Mouse (Mus musculus): ENCODE results near the gene Pnmal2. TPM values are rescaled to one million over a fixed set of nuclear protein-coding genes. Genes with fewer than 3 reads are reported as not detected.

The Pnmal2 gene
- polyA plus RNA-seq, 2 experiments, result 13.9 to 18.8 TPM

DNA sequence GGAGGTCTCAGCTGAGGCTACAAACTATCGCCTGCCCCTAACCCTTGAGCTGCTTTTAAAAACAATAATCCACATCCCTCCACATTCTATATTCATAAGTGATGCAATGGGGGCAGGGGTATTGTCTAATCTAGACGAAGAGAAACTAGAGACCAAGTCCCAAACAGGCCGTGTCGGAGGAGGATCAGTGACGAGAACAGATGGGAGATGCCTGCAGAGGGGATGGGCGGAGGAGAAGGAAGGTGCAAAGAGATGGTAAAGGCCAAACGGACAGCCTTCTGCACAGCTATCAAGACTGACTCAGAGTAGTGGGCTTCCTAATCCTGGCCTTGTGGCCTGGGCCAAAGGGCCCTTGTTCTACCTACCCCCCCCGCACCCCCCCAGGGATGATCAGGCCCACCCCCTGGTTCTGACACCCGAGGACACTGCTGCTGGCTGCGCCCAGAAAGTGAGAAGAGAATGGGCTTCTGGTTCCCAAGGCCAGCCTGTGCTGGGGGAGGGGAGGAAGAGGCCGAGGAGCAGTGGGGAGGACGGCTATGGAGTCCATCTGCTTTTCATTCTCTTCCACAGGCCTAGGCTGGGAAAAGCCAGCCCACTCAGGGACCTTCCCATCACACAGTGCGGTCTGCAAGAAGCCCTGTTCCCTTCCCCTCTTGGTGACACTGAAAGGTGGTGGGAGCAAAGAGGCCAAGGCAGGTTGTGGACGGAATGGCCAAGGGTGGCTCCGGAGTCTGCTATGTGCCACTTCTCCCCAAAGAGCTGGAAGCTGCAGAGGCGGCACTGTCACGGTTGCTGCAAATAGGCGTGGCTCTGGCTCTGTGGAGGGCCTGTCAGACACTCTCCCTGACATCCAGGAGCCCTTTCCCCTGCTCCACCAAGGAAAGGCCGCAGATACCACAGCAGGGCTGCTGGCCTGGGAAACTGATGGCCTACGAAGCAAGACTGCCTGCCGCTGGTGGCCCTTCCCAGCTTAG, 23.4 kb upstream of the Pnmal2 start:
- peak overlapping the region; percentile 84 for H3K9ac ChIP-seq (ENCODE audit: low read depth, low read length, severe bottlenecking)
- H3K36me3 ChIP-seq (ENCODE audit: control insufficient read depth, insufficient read depth, low read length), result peaks cover 41% of the 10 kb centered on the region
- peaks cover 32% of the 10 kb centered on the region for H3K4me1 ChIP-seq (ENCODE audit: control insufficient read depth, insufficient read depth, low read length)
- peak overlapping the region; percentile 88 for H3K4me2 ChIP-seq (replicated peaks; ENCODE audit: low read depth, low read length, severe bottlenecking)
- peak overlapping the region; percentile 71 for H3K27ac ChIP-seq (replicated peaks; ENCODE audit: low read depth, low read length)
- no peaks in the 10 kb centered on the region for H3K27me3 ChIP-seq (ENCODE audit: control insufficient read depth, insufficient read depth, low read length)
- no peaks in the 10 kb centered on the region for H3K9me3 ChIP-seq (ENCODE audit: control insufficient read depth, low read length)
- no peak for DNase-seq (ENCODE audit: low spot score)
- no peak for TF ChIP-seq POLR2A (IDR thresholded peaks at IDR 0.05; ENCODE audit: borderline replicate concordance, extremely low read depth, insufficient read depth, insufficient read length)
- 42% methylated on average over 21 of the region's 21 CpGs for WGBS
- ATAC-seq (ENCODE audit: low FRiP score, low read depth), result no peak
- peak overlapping the region; percentile 99 for H3K4me3 ChIP-seq (replicated peaks; ENCODE audit: low read length)

DNA sequence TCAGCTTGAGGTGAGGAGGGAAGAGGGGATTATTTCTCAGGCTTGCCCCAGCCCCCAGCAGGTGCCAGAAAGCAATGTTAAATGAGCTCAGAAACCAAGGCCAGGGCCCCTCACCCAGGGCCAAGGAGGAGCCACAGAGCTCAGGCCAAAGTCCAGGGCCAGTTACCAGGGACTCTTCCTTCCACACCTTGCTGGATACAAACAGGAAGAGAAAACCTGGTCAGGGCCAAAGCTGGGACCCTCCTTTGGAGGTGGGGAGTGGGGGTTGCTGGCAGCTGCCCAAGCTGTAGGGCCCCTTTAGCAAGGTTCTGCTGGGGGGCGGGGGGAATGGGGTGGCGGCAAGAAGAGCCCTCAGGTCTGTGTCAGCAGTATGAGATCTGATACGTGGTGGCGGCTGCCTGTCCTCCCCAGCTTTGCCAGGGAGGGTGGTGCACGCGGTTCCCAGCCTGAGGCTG, 22.6 kb upstream of the Pnmal2 start:
- H3K4me2 ChIP-seq (replicated peaks; ENCODE audit: low read depth, low read length, severe bottlenecking), result peak overlapping the region; percentile 88
- peaks cover 33% of the 10 kb centered on the region for H3K36me3 ChIP-seq (ENCODE audit: control insufficient read depth, insufficient read depth, low read length)
- DNase-seq (ENCODE audit: low spot score) (no peak), ATAC-seq (ENCODE audit: low FRiP score, low read depth) (no peak)
- no peaks in the 10 kb centered on the region for H3K9me3 ChIP-seq (ENCODE audit: control insufficient read depth, low read length)
- peak overlapping the region; percentile 71 for H3K27ac ChIP-seq (replicated peaks; ENCODE audit: low read depth, low read length)
- peaks cover 32% of the 10 kb centered on the region for H3K4me1 ChIP-seq (ENCODE audit: control insufficient read depth, insufficient read depth, low read length)
- TF ChIP-seq POLR2A (IDR thresholded peaks at IDR 0.05; ENCODE audit: borderline replicate concordance, extremely low read depth, insufficient read depth, insufficient read length), result no peak
- H3K4me3 ChIP-seq (replicated peaks; ENCODE audit: low read length), result peak overlapping the region; percentile 99
- no peaks in the 10 kb centered on the region for H3K27me3 ChIP-seq (ENCODE audit: control insufficient read depth, insufficient read depth, low read length)
- peak overlapping the region; percentile 84 for H3K9ac ChIP-seq (ENCODE audit: low read depth, low read length, severe bottlenecking)
- WGBS, result 36% methylated on average over 6 of the region's 6 CpGs

DNA sequence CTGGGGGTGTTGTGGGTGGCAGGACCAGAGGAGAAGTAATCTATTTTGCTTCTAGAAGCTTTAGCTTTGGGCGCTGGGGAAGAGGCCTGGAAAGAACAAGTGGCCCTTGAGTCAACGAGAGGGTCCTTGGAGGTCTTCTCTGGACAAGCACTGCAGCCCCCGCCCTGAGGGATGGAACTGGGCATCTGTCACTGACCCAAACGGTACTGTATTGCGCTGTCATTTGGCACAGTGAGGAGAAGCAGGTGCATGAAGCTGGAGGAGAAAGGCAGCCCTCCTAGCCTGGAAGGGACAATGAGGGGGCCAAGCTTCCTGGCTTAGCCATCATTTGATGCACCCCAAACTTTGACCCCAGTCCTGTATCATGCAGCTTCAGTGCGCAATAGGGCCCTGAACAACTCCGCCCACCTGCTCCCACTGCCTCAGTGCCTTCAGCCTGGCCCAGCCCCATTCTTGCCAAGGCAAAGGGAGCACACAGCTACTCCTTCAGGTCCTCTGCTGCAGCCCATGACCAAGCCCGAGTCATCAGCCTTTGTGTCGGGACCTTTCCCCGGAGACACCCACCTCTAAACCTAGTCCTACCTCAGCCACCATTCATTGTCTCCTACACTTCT, 22.0 kb upstream of the Pnmal2 start:
- peak overlapping the region; percentile 88 for H3K4me2 ChIP-seq (replicated peaks; ENCODE audit: low read depth, low read length, severe bottlenecking)
- no peaks in the 10 kb centered on the region for H3K27me3 ChIP-seq (ENCODE audit: control insufficient read depth, insufficient read depth, low read length)
- 60% methylated on average over 10 of the region's 10 CpGs for WGBS
- H3K36me3 ChIP-seq (ENCODE audit: control insufficient read depth, insufficient read depth, low read length), result peaks cover 27% of the 10 kb centered on the region
- no peaks in the 10 kb centered on the region for H3K9me3 ChIP-seq (ENCODE audit: control insufficient read depth, low read length)
- DNase-seq (ENCODE audit: low spot score) (no peak), ATAC-seq (ENCODE audit: low FRiP score, low read depth) (no peak)
- H3K4me1 ChIP-seq (ENCODE audit: control insufficient read depth, insufficient read depth, low read length), result peaks cover 32% of the 10 kb centered on the region
- no peak for TF ChIP-seq POLR2A (IDR thresholded peaks at IDR 0.05; ENCODE audit: borderline replicate concordance, extremely low read depth, insufficient read depth, insufficient read length)
- peak overlapping the region; percentile 84 for H3K9ac ChIP-seq (ENCODE audit: low read depth, low read length, severe bottlenecking)
- peak overlapping the region; percentile 99 for H3K27ac ChIP-seq (replicated peaks; ENCODE audit: low read depth, low read length)
- peak overlapping the region; percentile 99 for H3K4me3 ChIP-seq (replicated peaks; ENCODE audit: low read length)

DNA sequence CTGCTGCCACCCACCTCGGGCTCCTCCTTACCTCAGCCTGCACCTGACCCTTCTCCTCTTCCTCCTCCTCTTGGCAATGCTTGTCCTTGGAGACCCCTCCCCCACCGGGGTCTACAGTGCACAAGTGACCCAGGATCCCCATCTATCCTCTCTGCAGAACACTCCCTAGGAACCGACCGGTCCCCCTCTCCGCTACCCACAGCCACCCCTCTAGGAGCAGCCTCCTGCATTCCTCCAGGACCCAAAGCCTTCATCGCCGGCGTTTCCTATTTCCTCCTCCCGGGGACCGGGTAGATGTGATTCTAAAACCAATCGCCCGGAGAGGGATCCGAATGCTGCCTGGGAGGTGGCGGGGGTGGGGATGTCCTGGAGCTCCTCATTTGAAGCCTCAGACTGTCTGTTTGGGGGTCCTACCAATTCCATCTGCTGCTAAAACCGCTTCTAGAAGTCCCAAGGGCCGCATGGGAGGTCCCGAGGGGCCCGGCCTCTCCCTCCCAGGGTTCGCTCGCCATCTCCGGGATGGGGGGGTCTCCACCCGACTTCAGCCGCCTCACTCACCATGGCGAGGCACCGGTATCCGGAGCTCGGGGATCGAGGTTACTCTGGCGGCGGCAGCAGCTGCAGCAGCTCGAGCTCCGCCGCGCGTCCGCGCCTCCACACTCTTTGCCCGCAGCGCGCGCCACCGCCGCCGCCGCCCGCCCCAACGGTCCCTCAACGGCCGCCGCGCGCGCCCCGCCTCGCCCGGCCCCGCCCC, 21.0 kb upstream of the Pnmal2 start:
- no peak for DNase-seq (ENCODE audit: low spot score)

More for the DNA sequence above, 21.0 kb upstream of the Pnmal2 start:
- WGBS, result under 1% methylated on average over 31 of the region's 57 CpGs
- H3K4me1 ChIP-seq (ENCODE audit: control insufficient read depth, insufficient read depth, low read length), result peaks cover 32% of the 10 kb centered on the region
- peak overlapping the region; percentile 99 for H3K27ac ChIP-seq (replicated peaks; ENCODE audit: low read depth, low read length)
- 0 out of 2 replicates have a peak, but pooled peaks have one; percentile 30 for TF ChIP-seq POLR2A (IDR thresholded peaks at IDR 0.05; ENCODE audit: borderline replicate concordance, extremely low read depth, insufficient read depth, insufficient read length)
- peak overlapping the region; percentile 84 for H3K9ac ChIP-seq (ENCODE audit: low read depth, low read length, severe bottlenecking)
- ATAC-seq (ENCODE audit: low FRiP score, low read depth), result no peak
- H3K4me2 ChIP-seq (replicated peaks; ENCODE audit: low read depth, low read length, severe bottlenecking), result peak overlapping the region; percentile 88
- peak overlapping the region; percentile 99 for H3K4me3 ChIP-seq (replicated peaks; ENCODE audit: low read length)
- H3K9me3 ChIP-seq (ENCODE audit: control insufficient read depth, low read length), result no peaks in the 10 kb centered on the region
- H3K36me3 ChIP-seq (ENCODE audit: control insufficient read depth, insufficient read depth, low read length), result peaks cover 17% of the 10 kb centered on the region
- no peaks in the 10 kb centered on the region for H3K27me3 ChIP-seq (ENCODE audit: control insufficient read depth, insufficient read depth, low read length)

Measured in limb, embryonic 14.5 days (tissue).